Mouse (Mus musculus): ENCODE measurements around the gene Prkcb. TPM values are rescaled to one million over a fixed set of nuclear protein-coding genes. Genes with fewer than 3 reads are reported as not detected.

The Prkcb gene
- polyA plus RNA-seq, 1 experiment from 2014 or later = 170 TPM

DNA sequence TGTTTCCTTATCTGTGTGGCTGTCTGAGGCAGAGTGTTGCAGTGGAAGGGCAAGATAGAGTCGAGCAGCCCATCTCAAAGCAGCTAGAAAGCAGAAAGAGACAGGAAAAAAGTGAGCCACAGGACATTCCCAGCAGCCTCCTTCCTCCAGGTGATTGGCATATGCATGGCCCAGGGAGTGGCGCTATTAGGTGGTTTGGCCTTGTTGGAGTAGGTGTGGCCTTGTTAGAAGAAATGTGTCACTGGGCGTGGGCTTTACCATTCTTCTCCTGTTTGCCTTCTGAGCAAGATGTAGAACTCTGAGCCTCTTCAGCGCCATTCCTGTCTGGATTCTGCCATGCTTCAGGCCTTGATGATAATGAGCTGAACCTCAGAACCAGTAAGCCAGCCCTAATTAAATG is 325.3 kb downstream of the Prkcb start:
- Histone ChIP-seq H3K27ac (ENCODE audit: low read depth, low read length) (no peak overlapping the region), H3K9ac (replicated peaks; ENCODE audit: low read depth, low read length) (no peak overlapping the region), H3K9me3 (ENCODE audit: control insufficient read depth, low read length) (no peaks in the 10 kb centered on the region), H3K27me3 (ENCODE audit: control insufficient read depth, insufficient read depth, low read length) (no peaks in the 10 kb centered on the region), H3K36me3 (ENCODE audit: control insufficient read depth, insufficient read depth, low read length) (no peaks in the 10 kb centered on the region), H3K4me2 (ENCODE audit: low read depth, low read length) (no peak overlapping the region), H3K4me3 (ENCODE audit: low read depth, low read length) (no peak overlapping the region), H3K4me1 (ENCODE audit: control insufficient read depth, insufficient read depth, low read length) (no peaks in the 10 kb centered on the region)
- 85% methylated on average over 4 of the region's 4 CpGs for WGBS
- no peak for ATAC-seq (ENCODE audit: low read depth)

DNA sequence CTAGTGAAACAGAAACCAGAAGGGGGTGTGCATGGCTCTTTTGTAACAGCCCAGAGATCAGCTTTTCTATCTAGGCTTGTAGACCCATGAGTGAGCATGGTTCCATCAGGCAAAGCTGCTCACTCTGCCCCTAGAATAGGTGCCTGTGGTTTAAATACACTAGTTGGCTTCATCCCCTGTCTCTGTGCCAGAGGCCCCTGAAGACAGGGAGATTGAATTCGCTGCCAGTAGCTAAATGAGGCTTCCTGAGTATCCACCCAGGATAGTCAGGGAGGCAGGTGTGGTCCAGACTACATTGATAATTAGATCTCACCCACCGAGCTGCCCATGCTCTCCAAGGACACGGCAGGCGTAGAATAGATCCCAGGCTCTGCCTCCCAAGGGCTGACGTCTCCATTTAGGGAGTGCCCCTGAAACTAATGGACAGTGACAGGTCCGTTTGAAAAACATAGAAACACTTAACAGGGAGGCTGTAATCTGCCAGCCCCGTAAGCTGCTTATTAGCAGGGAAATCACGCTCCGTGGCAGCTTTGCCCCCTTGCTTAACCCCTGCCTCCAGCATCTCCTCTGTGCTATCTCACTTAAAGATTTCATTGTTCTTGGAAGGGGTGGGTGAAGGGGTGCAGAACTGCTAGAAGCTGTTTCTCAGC is 333.7 kb downstream of the Prkcb start:
- no peak overlapping the region for H3K9ac ChIP-seq (replicated peaks; ENCODE audit: low read depth, low read length)
- peak overlapping the region; percentile 34 for H3K27ac ChIP-seq (ENCODE audit: low read depth, low read length)
- H3K4me1 ChIP-seq (ENCODE audit: control insufficient read depth, insufficient read depth, low read length) = peaks cover 9% of the 10 kb centered on the region; the same call in 1 of the 2 replicates
- WGBS = 29% methylated on average over 9 of the region's 9 CpGs
- no peak overlapping the region for H3K4me2 ChIP-seq (ENCODE audit: low read depth, low read length)
- H3K9me3 ChIP-seq (ENCODE audit: control insufficient read depth, low read length) = no peaks in the 10 kb centered on the region
- H3K27me3 ChIP-seq (ENCODE audit: control insufficient read depth, insufficient read depth, low read length) = no peaks in the 10 kb centered on the region
- ATAC-seq (ENCODE audit: low read depth) = peak; percentile 38; the same call in 1 of the 2 replicates
- no peaks in the 10 kb centered on the region for H3K36me3 ChIP-seq (ENCODE audit: control insufficient read depth, insufficient read depth, low read length)
- no peak overlapping the region for H3K4me3 ChIP-seq (ENCODE audit: low read depth, low read length)

DNA sequence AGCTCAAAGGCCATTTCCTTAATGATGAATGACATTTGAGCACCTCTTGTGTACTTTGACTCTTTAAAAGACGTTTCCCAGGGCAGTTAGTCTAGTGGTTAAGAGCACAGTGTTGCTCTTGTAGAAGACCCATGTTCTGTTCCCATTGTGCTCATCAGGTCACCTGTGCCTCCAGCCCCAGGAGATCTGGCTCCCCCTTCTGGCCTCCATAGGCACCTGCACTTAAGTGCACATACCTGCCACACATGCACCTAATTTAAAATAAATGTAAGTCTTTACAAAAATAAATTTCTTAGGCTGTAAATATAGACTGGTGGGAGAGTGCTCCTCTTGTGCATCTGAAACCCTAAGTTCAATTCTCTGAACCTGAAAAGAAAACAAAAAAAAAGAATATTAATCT is 335.2 kb downstream of the Prkcb start:
- H3K4me3 ChIP-seq (ENCODE audit: low read depth, low read length) = no peak overlapping the region
- no peaks in the 10 kb centered on the region for H3K36me3 ChIP-seq (ENCODE audit: control insufficient read depth, insufficient read depth, low read length)
- no peak overlapping the region for H3K27ac ChIP-seq (ENCODE audit: low read depth, low read length)
- no peak overlapping the region for H3K9ac ChIP-seq (replicated peaks; ENCODE audit: low read depth, low read length)
- 78% methylated on average over 1 of the region's 1 CpGs for WGBS
- H3K27me3 ChIP-seq (ENCODE audit: control insufficient read depth, insufficient read depth, low read length) = no peaks in the 10 kb centered on the region
- ATAC-seq (ENCODE audit: low read depth) = no peak
- no peaks in the 10 kb centered on the region for H3K9me3 ChIP-seq (ENCODE audit: control insufficient read depth, low read length)
- peaks cover 9% of the 10 kb centered on the region; the same call in 1 of the 2 replicates for H3K4me1 ChIP-seq (ENCODE audit: control insufficient read depth, insufficient read depth, low read length)
- no peak overlapping the region for H3K4me2 ChIP-seq (ENCODE audit: low read depth, low read length)

- no peak overlapping the region for H3K4me3 ChIP-seq (ENCODE audit: low read depth, low read length)
- no peak overlapping the region for H3K27ac ChIP-seq (ENCODE audit: low read depth, low read length)
- no peaks in the 10 kb centered on the region for H3K4me1 ChIP-seq (ENCODE audit: control insufficient read depth, insufficient read depth, low read length)
- no peaks in the 10 kb centered on the region for H3K27me3 ChIP-seq (ENCODE audit: control insufficient read depth, insufficient read depth, low read length)
- no peaks in the 10 kb centered on the region for H3K9me3 ChIP-seq (ENCODE audit: control insufficient read depth, low read length)
- no peaks in the 10 kb centered on the region for H3K36me3 ChIP-seq (ENCODE audit: control insufficient read depth, insufficient read depth, low read length)
- ATAC-seq (ENCODE audit: low read depth) = no peak
- 83% methylated on average over 5 of the region's 5 CpGs for WGBS
- no peak overlapping the region for H3K9ac ChIP-seq (replicated peaks; ENCODE audit: low read depth, low read length)
- no peak overlapping the region for H3K4me2 ChIP-seq (ENCODE audit: low read depth, low read length)
Measured at GRCm38 (mm10) chr7:122628050-122628449, 339.5 kb downstream of the Prkcb start.

- H3K4me3 ChIP-seq (ENCODE audit: low read depth, low read length) = no peak overlapping the region
- WGBS = 90% methylated on average over 2 of the region's 2 CpGs
- H3K27me3 ChIP-seq (ENCODE audit: control insufficient read depth, insufficient read depth, low read length) = no peaks in the 10 kb centered on the region
- no peak overlapping the region for H3K27ac ChIP-seq (ENCODE audit: low read depth, low read length)
- H3K9me3 ChIP-seq (ENCODE audit: control insufficient read depth, low read length) = no peaks in the 10 kb centered on the region
- no peaks in the 10 kb centered on the region for H3K4me1 ChIP-seq (ENCODE audit: control insufficient read depth, insufficient read depth, low read length)
- no peak overlapping the region for H3K9ac ChIP-seq (replicated peaks; ENCODE audit: low read depth, low read length)
- H3K4me2 ChIP-seq (ENCODE audit: low read depth, low read length) = no peak overlapping the region
- no peaks in the 10 kb centered on the region for H3K36me3 ChIP-seq (ENCODE audit: control insufficient read depth, insufficient read depth, low read length)
- no peak for ATAC-seq (ENCODE audit: low read depth)
Measured at GRCm38 (mm10) chr7:122630386-122630785, 341.8 kb downstream of the Prkcb start.

GRCm38 (mm10) chr7:122631151-122631550 is 342.6 kb downstream of the Prkcb start:
- Histone ChIP-seq H3K36me3 (ENCODE audit: control insufficient read depth, insufficient read depth, low read length) (no peaks in the 10 kb centered on the region), H3K27me3 (ENCODE audit: control insufficient read depth, insufficient read depth, low read length) (no peaks in the 10 kb centered on the region), H3K4me1 (ENCODE audit: control insufficient read depth, insufficient read depth, low read length) (no peaks in the 10 kb centered on the region), H3K9ac (replicated peaks; ENCODE audit: low read depth, low read length) (no peak overlapping the region), H3K4me3 (ENCODE audit: low read depth, low read length) (no peak overlapping the region), H3K4me2 (ENCODE audit: low read depth, low read length) (no peak overlapping the region), H3K27ac (ENCODE audit: low read depth, low read length) (no peak overlapping the region), H3K9me3 (ENCODE audit: control insufficient read depth, low read length) (no peaks in the 10 kb centered on the region)
- ATAC-seq (ENCODE audit: low read depth) = no peak
- 65% methylated on average over 3 of the region's 3 CpGs for WGBS

GRCm38 (mm10) chr7:122632946-122633345 is 344.4 kb downstream of the Prkcb start:
- Histone ChIP-seq H3K27ac (ENCODE audit: low read depth, low read length) (no peak overlapping the region), H3K27me3 (ENCODE audit: control insufficient read depth, insufficient read depth, low read length) (no peaks in the 10 kb centered on the region), H3K36me3 (ENCODE audit: control insufficient read depth, insufficient read depth, low read length) (no peaks in the 10 kb centered on the region), H3K4me3 (ENCODE audit: low read depth, low read length) (no peak overlapping the region), H3K9ac (replicated peaks; ENCODE audit: low read depth, low read length) (no peak overlapping the region), H3K4me2 (ENCODE audit: low read depth, low read length) (no peak overlapping the region), H3K4me1 (ENCODE audit: control insufficient read depth, insufficient read depth, low read length) (no peaks in the 10 kb centered on the region), H3K9me3 (ENCODE audit: control insufficient read depth, low read length) (no peaks in the 10 kb centered on the region)
- 84% methylated on average over 5 of the region's 5 CpGs for WGBS
- no peak for ATAC-seq (ENCODE audit: low read depth)

DNA sequence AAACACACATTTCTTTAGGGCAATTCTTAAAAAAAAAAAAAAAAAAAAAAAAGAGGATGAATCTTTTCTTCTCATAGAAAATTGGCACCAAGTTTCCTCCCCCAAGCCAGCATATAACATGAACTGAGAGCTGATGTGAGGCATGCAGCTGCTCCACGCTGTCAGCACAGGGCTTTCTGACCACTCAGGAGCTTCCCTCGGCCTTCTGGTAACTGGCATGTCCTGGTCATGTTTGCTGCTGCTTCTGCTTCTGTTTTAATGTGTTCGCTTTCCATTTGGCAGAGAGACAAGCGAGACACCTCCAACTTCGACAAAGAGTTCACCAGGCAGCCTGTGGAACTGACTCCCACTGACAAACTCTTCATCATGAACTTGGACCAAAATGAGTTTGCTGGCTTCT is 344.9 kb downstream of the Prkcb start:
- no peak overlapping the region for H3K4me3 ChIP-seq (ENCODE audit: low read depth, low read length)
- ATAC-seq (ENCODE audit: low read depth) = no peak
- no peak overlapping the region for H3K9ac ChIP-seq (replicated peaks; ENCODE audit: low read depth, low read length)
- H3K36me3 ChIP-seq (ENCODE audit: control insufficient read depth, insufficient read depth, low read length) = no peaks in the 10 kb centered on the region
- H3K4me1 ChIP-seq (ENCODE audit: control insufficient read depth, insufficient read depth, low read length) = no peaks in the 10 kb centered on the region
- WGBS = 92% methylated on average over 5 of the region's 5 CpGs
- no peaks in the 10 kb centered on the region for H3K27me3 ChIP-seq (ENCODE audit: control insufficient read depth, insufficient read depth, low read length)
- no peak overlapping the region for H3K27ac ChIP-seq (ENCODE audit: low read depth, low read length)
- no peak overlapping the region for H3K4me2 ChIP-seq (ENCODE audit: low read depth, low read length)
- H3K9me3 ChIP-seq (ENCODE audit: control insufficient read depth, low read length) = no peaks in the 10 kb centered on the region

GRCm38 (mm10) chr7:122643676-122644075 is 355.1 kb downstream of the Prkcb start:
- no peaks in the 10 kb centered on the region for H3K36me3 ChIP-seq (ENCODE audit: control insufficient read depth, insufficient read depth, low read length)
- no peak overlapping the region for H3K4me2 ChIP-seq (ENCODE audit: low read depth, low read length)
- ATAC-seq (ENCODE audit: low read depth) = no peak
- H3K27ac ChIP-seq (ENCODE audit: low read depth, low read length) = no peak overlapping the region
- no peak overlapping the region for H3K9ac ChIP-seq (replicated peaks; ENCODE audit: low read depth, low read length)
- no peaks in the 10 kb centered on the region for H3K27me3 ChIP-seq (ENCODE audit: control insufficient read depth, insufficient read depth, low read length)
- H3K9me3 ChIP-seq (ENCODE audit: control insufficient read depth, low read length) = no peaks in the 10 kb centered on the region
- H3K4me3 ChIP-seq (ENCODE audit: low read depth, low read length) = no peak overlapping the region
- WGBS = 92% methylated on average over 8 of the region's 8 CpGs
- no peaks in the 10 kb centered on the region for H3K4me1 ChIP-seq (ENCODE audit: control insufficient read depth, insufficient read depth, low read length)
